Mouse (Mus musculus): ENCODE data around the gene Svbp.
A peak's percentile ranks its signal among the peaks of the same experiment; 100 is the strongest.

The Svbp gene

DNA sequence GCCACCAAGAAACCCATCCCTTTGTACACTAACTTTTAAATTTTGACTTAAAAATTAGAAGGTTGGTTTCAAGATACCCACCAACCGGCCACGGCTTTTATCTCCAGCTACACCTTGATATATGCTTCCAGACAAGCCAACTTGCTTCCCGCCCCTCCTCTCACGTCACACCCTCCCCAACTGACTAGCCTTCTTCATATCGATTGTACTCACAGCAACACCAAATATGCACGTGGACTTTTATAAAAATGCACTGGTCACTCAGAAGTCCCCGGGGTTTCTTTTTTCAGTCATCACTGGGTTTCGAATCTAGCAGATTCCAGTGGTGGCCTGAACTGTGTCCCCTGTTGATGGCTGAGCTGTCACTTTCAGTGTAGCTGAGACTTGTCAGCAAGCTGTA is 4.5 kb upstream of the Svbp start:
- DNase-seq (ENCODE audit: low read depth, low spot score) = no peak

DNA sequence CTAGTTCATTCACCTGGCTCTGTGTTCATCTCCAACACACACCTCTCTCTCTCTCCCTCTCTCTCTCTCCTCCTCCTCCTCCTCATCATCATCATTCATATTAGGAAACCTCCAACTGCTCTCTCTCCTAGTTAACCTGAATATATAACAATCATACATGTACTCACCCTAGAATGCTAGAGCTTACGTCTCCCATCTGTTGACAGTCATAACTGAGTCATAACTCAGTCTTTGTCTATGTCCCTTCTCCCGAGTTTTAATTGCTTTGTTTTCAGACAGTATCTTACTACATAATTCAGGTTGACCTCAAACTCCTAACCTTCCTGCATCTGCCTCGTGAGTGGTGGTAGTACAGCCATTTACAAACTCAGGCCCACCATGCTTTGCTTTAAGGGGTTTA is 3.8 kb upstream of the Svbp start:
- no peak for DNase-seq (ENCODE audit: low read depth, low spot score)

DNA sequence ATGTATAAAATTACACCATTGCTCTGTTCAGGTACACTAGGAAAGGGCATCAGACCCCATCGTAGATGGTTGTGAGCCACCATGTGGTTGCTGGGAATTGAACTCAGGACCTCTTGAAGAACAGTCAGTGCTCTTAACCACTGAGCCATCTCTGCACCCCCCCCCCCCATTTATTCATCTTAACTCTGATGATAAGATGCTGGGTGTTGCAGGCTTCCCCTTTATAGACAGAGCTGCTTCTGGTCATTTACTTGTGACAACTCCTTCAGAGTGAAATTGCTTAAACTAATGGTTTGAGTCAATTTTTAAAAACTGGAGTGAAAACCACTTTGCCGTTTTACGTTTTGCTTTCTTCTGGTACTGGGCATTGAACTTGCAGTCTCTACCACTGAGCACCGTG is 2.3 kb upstream of the Svbp start:
- DNase-seq (ENCODE audit: low read depth, low spot score) = no peak

DNA sequence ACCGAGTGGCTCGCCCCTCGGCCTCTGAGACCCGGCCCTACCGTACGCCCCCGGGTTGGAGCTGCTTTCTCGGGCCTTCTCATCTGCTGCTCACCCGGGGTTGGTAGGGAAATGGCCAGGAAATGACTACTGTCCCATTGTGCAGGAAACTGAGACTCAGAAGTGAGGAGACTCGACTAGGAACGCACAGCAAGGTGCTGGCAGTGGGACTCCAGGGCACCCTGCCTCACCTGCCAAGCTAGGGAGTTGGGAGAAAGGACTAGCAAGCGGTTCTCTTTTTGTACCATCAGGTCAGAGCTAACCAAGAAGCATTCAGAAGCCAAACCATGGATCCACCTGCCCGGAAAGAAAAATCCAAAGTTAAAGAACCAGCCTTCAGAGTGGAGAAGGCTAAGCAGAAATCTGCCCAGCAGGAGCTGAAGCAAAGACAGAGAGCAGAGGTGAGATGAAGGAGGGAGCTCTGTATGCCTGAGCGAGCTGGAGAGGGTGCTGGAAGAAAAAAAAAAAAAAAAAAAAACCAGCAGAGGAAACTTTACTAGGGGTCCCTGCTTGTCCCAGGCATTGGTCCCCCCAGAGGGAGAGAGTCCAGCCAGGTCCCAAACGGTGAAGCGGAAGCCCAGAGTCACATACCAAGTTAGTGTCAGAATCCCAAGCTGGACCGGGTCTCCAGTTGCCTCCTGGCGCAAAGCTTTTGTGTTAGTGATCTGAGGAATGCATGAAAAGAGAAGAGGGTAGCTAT is 645 bp downstream of the Svbp start:
- no peak for DNase-seq (ENCODE audit: low read depth, low spot score)

DNA sequence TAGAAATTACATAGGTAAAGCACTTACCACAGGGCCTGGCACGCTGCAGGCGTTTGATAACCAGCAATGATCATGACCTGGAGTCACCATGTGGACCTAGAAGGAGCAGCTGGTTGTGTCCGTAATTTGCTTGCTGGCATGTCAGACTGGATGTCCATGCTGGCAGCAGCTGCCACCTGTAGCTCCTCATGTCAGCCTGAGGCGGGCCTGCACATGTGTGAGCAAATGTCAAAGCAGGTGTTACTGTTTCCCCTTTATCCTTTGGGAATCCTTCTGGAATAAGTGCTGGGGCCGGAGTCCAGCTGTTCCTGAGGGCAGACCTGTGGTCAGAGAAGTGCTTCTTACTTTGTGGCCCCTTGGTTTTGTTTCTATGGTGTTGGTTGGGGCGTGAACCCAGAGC is 3.0 kb downstream of the Svbp start:
- no peak for DNase-seq (ENCODE audit: low read depth, low spot score)

DNA sequence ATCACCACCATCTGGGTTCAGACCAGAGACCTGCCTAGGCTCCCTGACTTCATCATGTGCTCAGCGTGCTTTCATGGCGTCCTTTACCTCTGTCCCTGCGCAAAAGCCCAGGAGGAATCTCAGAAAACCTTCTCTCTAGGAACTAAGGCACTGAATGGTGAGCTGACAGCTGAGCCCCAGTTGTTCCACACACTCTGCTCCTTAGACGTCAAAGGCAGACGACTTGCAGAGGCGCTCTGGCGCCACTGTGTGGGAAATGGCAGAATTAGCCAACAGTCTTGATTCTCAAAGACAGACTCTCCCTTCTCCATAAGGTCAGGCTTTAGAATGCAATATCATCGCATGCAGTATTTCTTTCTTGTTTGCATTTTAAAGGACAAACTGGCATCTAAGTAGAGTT is 9.6 kb downstream of the Svbp start:
- DNase-seq (ENCODE audit: low read depth, low spot score) = peak; percentile 67

DNA sequence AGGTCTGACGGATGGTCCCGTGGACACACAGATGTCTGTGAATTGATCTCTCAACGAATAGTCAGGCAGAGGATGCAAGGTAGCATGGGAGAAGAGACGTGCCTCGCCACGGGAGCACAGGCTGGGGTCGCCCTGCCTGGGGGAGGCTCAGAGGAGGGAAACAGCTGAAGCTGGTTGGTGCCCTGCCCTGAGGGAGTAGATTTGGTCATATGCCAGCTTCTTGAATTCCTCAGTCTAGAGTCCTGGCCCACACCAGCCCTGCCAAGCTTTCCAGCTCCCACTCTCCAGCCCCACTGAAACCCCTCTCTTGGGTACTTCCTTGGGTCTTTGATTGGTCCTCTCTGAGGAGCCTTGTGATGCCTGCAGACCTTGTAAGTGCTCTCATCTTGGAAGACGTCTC is 21.6 kb downstream of the Svbp start:
- DNase-seq (ENCODE audit: low read depth, low spot score) = no peak

DNA sequence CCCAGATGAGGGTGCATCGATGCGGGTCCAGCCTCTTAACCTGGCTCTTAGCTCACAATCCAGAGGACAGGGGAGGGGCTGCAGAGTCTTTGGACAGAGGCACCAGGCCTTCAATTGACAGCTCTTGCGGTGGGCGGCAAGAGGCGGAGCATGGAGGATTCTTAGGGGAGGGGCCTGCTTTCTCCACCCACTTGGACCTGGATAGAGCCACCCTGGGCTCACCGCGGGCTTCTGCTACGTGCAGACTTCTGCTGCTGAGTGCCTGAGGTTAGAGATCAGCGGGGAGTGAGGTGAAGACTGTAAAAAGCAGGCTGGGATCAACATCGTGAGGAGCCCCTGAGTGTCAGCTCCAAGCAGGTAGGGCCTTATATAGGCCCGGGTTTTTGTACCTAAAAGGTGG is 23.1 kb downstream of the Svbp start, which contains the start of gene Tmem269:
Tmem269 (minus strand) TSS at position 49 of the 400 bp plus-strand sequence.
- DNase-seq (ENCODE audit: low read depth, low spot score) = no peak

DNA sequence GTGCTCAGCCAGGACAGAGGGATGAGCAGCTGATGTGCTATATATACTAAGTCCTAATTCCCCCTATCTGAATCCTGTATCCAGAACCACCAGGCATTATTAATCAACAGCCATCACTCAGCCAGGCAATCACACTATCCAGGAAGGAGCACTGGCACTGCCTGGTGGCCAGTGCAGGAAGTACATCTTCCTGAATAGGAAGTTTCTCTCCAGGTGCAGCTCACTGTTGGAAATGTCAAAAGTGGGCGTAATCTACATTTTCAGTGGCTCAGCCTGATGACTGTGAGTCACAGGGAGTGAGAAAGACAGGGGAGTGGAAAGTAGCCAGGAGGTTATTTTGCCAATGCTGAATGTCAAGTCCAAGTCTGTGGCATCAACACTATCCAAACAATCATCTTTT is 28.6 kb downstream of the Svbp start:
- no peak for DNase-seq (ENCODE audit: low read depth, low spot score)

DNA sequence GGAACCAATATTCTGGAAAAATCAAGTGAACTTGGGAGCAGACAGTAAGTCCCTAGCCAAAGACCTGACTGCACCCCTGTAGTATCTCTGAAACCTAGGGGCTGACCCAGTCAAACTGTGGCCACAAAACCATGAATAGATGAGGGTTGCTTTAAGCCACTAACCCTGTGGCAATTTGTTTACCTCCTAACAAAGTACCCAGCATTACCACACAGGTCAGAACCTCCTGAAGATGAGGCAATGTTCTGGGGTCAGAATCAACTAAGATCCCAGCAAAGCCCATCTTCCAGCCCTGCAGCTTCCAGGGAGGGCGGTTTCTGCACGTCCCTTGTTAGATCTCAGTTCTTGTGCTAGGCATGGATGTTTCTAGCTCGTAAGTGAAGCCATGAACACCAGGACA is 29.4 kb downstream of the Svbp start:
- no peak for DNase-seq (ENCODE audit: low read depth, low spot score)

DNA sequence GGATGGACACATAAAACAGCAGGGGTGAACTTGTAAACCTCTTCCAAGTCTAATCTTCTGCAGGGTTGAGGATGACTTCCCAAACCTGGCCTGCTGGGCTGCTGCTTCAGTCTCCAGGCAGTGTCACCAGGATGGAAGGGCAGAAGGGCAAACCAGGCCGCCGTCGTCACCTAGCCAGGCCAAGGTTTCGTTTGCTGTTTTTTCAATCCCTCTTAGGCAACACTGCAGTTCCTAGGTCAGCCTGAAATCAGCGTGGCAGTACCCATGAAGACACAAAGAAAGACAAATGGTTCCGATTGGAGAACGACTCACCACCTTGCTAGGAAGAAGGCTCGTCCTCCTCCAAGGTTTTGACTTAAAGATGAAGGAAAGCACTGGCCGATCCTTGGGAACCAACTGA is 30.6 kb downstream of the Svbp start:
- no peak for DNase-seq (ENCODE audit: low read depth, low spot score)

DNA sequence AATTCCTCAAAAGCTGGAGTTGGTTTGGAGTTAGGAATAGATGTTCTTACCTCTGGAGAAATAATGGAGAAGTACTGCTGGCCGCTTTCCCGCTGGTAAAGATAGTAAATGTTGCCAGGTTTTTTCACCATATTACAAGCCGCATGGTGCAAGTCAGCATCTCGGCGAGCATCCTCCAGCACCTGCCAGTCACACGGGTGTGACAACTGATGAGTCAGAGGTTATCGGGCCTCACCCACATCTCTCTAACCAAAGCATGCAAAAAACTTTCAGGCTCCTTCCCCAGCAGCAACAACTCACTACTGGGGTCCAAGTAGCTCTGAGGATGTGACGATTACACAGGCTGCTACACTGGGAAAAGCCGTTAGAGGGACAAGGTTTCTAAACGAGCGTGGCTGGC is 31.6 kb downstream of the Svbp start:
- no peak for DNase-seq (ENCODE audit: low read depth, low spot score)

DNA sequence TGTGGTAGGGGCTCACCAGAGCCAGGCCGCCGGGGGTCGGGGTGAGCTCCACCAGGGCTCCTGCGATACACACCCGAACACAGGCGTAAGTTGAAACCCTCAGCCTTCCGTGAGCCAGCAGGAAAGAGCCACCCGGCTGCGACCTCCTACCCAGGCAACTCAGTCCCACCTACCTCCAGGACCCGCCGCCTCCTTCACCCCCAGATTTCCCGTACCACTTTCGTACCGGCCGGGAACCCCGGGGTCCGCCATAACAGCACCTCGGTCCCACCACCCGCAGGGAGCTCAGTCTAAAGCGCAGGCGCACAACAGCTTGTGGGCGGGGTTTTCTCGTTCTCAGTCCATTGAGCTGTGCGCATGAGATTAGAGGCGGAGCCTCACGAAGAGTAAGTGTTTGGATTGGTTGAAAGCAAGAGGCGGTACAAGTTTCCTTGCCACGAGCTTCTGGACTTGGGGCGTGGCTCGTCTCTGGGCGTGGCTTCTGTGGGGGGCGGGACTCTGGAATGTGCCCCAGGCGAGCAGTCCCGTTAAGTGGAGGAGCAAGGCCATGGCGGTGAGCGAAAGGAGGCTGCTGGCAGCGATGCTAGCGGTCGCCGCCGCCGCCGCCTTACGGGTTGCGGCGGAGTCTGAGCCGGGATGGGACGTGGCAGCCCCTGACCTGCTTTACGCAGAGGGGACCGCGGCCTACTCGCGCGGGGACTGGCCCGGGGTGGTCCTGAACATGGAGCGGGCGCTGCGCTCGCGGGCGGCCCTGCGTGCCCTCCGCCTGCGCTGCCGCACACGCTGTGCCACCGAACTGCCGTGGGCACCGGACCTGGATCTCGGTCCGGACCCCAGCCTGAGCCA is 37.5 kb downstream of the Svbp start, which contains the start of the genes AU022252 and P3h1:
AU022252 (minus strand) TSS at position 303 of the 846 bp plus-strand sequence.
P3h1 (plus strand) TSS at position 506 of the 846 bp plus-strand sequence.
- peak; percentile 99 for DNase-seq (ENCODE audit: low read depth, low spot score)

DNA sequence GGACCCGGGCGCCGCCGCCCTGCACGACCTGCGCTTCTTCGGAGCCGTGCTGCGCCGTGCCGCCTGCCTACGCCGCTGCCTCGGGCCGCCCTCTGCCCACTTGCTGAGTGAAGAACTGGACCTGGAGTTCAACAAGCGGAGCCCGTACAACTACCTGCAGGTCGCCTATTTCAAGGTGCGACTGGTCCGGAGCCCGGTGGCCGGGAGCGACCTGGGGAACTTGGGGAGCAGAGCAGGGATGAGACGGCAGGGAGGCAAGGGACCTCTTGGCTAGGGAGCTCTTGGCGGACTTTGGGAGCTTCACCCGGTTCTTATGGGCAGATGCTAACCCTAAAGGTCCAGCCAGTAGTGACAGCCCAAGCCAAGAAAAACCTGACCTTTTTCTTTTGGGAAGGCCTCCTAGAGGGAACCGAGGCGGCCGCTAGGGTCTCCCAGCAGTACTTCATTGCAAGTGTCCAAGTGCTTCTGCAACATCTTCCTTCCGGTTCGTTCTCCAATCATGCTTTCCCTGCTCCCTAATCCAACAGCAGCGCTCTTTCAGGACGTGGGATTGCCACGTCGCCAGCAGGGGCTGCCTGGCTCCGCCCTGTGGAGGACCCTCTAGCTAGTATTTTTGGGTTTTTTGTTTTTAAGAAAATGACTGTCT is 38.3 kb downstream of the Svbp start:
- DNase-seq (ENCODE audit: low read depth, low spot score) = peak; percentile 79

DNA sequence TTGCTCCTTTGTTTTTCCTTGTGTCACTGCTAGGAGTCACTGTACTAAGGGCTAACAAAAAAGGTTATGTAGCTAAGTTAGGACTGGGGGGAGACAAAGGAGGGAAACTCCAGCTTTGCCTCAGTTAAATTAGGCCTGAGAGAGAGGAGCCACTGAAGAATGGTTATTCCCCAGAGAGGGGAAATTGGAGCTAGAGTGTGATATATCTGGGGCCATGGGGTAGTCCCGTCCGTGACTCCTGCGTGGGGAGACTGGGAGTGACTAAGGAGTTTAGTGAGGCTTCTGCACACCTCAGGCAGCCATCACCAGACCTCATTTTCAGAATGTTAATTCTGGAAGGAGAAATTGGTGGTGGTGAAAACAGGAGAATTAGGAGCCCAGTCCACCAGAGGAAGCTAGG is 39.2 kb downstream of the Svbp start:
- DNase-seq (ENCODE audit: low read depth, low spot score) = no peak

DNA sequence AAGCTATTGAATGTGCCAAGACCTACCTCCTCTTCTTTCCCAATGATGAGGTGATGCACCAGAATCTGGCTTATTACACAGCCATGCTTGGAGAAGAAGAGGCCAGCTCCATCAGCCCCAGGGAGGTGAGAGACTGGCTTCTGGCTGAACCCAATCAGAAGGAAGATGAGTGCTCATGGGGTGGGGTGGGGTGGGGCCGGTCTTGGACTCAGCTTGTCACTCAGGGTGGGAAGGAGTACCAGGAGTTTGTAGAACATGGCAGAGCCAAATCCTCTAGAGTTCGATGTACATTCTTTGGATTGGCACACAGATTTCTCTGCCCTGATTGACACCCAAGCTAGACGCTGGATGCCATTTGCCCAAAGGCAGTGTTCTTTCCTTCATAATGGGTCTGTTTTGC is 43.6 kb downstream of the Svbp start:
- no peak for DNase-seq (ENCODE audit: low read depth, low spot score)

DNA sequence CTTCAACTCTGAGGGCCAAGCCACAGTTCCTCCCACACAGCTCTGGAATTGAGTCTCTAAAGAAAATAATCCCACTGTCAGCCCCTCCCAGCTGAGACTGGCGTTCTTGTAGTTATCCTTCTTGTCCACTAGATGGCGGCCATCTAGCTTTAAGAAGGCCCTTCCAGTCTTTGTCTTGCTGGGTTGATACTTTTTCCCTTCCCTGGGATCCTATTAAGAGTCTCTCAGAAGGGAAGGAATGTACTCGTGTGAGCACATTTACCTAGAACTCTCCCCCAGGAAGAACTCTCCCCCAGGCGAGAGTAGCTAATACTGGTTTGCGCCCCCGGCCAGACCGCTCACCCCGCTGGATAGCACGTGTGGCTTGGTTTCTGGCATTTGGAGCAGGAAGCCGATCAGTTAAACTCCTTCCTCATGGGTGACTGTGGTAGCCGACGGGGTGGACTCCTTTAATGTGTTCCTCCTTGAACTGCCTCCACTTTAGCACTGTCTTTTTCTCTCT is 44.1 kb downstream of the Svbp start:
- peak; percentile 76 for DNase-seq (ENCODE audit: low read depth, low spot score)

DNA sequence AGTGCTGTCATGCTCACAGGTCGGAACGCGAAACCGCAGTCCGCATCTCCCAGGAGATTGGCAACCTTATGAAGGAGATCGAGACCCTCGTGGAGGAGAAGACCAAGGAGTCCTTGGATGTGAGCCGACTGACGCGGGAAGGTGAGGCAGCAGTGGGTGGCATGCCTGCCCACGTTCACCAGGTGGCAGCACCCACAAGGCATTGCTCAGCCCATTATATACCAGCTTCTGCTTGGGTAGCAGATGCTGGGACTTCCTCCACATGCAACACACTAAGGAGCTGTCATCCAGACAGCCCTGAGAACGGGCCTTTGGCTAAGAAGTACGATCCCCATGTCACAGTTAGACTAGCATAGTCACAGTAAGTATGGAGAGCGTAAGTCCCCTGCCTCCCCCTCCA is 46.6 kb downstream of the Svbp start:
- DNase-seq (ENCODE audit: low read depth, low spot score) = no peak

DNA sequence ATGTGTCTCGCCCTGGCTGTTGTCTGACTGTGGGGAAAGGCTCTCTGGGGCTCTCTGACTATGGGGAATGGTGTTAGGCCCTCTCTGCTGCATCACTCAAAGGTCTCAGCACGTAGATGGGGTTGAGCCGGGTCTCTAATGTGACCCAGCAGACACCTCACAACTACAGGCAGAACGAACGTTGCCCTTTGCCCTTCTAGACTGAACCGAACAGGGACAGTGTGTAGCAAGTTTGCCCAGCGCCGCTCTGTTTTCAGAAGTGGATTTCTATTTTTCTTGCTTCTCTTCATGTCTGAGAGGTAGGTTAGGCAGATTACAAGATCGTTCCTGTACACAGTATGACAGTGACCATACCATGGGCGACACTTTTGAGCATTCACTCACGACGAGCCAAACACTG is 47.5 kb downstream of the Svbp start:
- no peak for DNase-seq (ENCODE audit: low read depth, low spot score)

DNA sequence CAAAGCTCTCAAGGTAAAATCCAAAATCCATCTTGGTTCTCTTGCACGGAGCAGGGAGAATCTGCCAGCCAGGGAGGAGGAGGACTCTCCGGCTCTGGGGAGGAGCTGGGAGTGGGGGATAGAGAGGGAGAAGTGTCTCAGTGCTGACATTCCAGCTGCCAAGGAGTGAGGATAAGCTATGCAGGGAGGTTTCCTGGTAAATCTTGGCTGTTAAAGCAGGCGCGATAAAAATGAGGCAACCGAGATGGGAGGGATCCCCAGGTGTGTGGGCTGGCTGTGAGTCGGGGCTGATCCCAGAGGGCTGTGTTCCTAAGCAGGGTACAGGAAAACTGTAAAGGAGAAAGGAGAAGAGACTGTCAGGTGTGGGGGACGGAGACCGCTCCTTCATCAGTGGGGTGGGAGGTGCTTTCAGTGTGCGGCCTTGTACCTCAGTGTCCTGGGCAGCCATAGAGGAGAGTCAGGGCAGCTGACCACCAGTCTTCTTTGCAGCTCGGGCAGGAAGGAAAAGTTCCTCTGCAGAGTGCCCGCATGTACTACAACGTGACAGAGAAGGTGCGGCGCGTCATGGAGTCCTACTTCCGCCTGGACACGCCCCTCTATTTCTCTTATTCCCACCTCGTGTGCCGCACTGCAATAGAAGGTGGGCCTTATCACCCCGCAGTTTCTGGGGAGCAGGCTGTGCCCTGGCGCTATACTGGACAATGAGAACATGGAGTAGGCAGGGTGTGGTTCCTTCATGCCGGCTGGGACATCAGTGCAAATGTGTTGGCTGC is 49.5 kb downstream of the Svbp start:
- DNase-seq (ENCODE audit: low read depth, low spot score) = no peak

DNA sequence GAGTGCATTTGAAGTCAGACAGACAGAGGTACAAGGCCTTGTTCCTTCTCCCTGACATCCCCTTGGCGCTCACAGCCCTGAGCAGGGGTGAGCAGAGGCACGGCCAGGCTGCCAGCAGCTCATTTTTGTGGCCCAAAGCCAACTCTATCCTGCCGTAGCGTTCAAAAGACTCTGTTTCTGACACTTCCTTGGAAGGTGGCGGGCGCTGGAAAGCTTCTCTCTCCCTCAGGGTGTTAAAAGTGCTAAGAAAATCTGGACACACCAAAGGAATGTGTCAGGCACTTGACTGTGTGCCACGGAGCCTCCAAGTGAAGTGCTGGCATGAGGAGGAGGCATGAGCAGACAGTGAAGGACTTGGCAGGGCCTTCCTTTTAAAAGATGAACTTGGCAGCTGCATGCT is 50.5 kb downstream of the Svbp start:
- no peak for DNase-seq (ENCODE audit: low read depth, low spot score)

Measured in forelimb bud, embryonic 11.5 days (tissue).